Mouse (Mus musculus) bone marrow macrophage, adult 2 months (primary cell): ENCODE measurements around the gene Arid1a.

ENCODE experiments used
- CTCF ChIP-seq: IDR thresholded peaks from 2 replicates; pipeline ENCODE4 v1.5.1; 2012; ENCODE audit warnings: low read depth, mild to moderate bottlenecking, low read length, moderate library complexity
- POLR2A ChIP-seq: IDR thresholded peaks from 2 replicates; pipeline ENCODE4 v1.6.1; 2012; ENCODE audit warnings: mild to moderate bottlenecking, low read depth, low read length, borderline replicate concordance

DNA sequence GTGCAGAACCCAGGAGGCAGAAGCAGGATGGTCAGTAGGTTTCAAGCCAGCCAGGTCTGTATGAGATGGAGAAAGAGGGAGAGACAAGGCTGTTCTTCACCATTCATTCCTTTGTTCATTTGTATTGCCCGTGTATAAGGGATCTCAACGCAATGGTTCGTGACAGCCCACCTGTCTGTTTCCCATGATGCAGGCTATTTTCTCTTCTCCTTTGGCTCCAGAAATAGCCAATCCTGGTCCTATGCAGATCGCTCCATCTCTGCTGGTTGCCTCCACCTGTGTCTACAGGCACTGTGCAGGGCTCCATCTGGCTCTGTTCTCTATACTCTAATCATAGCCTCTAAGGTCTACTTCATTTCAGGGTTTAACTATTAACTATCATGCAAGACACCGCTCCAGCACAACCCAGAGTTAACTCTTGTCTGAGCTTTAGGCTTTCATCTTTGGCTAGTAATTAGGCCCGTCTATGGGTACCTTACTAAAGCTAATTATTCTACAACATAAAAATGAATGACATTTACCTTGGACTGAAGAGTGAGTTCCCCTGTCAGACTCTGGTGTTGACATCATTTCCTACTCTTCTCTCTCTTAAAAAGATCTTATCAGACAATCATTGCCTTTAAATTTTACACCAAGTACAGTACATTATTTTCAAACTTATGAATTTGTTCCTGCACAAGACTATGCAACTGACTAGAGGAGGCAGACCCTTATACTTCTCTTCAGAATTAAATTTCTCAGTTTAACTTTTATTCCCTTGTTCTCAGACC lies 45.1 kb downstream of the Arid1a start:
- TF ChIP-seq CTCF (no peak), POLR2A (no peak)
